Mouse (Mus musculus): ENCODE measurements at regions not wholly inside any gene's neighbourhood (a gene's known extent, or its start where the extent isn't known, plus 50 kb on each side); places are given as distances from the start of the nearest gene placed in this dataset.
"Not testable (repeated sequence)": the region's sequence is repeated elsewhere in the genome, so short reads cannot be mapped to it uniquely, and the experiment has no call there.

DNA sequence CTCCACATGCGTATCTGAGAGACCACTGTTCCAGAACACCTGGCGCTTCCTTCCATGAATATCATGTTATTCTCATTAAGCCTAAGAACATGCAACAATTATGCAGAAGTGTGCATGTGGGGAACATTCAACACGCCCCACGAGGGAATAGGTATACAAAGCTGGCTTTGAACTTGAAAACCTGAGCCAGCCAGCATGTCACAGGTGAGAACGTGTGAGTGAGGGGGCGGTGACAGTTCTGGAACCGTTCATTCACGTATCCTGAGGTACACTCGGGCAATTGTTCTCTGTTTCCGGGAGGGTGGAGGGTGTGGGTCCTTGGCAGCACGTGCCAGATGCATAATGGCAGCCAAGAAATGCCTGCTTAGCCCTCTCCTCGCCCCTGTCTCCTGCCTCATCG is 88.4 kb upstream of the Gmds start:
- TF ChIP-seq POLR2A (IDR thresholded peaks at IDR 0.05; ENCODE audit: insufficient read depth, low read depth, low read length) (no peak), EP300 (IDR thresholded peaks at IDR 0.05; ENCODE audit: insufficient read depth, low read depth, low read length) (no peak), CTCF (IDR thresholded peaks at IDR 0.05) (no peak)
- Histone ChIP-seq H3K36me3 (ENCODE audit: control insufficient read depth, insufficient read depth, low read length) (no peaks in the 10 kb centered on the region), H3K79me2 (replicated peaks; ENCODE audit: control insufficient read depth, insufficient read depth, low read length) (no peaks in the 10 kb centered on the region), H3K27me3 (ENCODE audit: control insufficient read depth, insufficient read depth, low read length) (no peaks in the 10 kb centered on the region), H3K4me1 (ENCODE audit: control insufficient read depth, insufficient read depth, low read length) (no peaks in the 10 kb centered on the region), H3K27ac (no peak overlapping the region), H3K9ac (ENCODE audit: low read depth, low read length) (no peak overlapping the region), H3K4me3 (no peak overlapping the region)
- WGBS: 65% methylated on average over 13 of the region's 13 CpGs
- DNase-seq: no peak
- intact Hi-C loops (cut with DNase I): no loop called here

DNA sequence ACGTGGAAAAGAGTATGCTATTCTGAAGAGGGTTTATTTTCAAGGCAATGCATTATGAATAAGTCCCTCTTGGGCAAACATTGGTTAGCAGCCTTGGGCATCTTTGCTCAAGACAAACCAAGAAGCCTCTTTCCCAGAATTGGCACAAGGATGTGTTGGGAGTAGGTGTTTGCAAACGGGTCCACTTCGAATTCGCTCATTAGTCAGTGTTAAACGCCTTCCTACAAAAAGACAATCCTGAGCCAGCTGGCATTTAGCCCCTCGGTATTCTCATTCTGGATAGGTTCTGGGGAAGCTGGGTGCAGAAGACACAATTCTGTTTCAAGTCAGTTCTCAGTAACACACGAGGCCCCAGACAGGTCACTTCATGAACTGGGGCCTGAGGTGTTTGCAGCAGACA is 87.7 kb upstream of the Gmds start:
- 68% methylated on average over 7 of the region's 7 CpGs for WGBS
- intact Hi-C loops (cut with DNase I): no loop called here
- TF ChIP-seq POLR2A (IDR thresholded peaks at IDR 0.05; ENCODE audit: insufficient read depth, low read depth, low read length) (no peak), EP300 (IDR thresholded peaks at IDR 0.05; ENCODE audit: insufficient read depth, low read depth, low read length) (no peak), CTCF (IDR thresholded peaks at IDR 0.05) (no peak)

DNA sequence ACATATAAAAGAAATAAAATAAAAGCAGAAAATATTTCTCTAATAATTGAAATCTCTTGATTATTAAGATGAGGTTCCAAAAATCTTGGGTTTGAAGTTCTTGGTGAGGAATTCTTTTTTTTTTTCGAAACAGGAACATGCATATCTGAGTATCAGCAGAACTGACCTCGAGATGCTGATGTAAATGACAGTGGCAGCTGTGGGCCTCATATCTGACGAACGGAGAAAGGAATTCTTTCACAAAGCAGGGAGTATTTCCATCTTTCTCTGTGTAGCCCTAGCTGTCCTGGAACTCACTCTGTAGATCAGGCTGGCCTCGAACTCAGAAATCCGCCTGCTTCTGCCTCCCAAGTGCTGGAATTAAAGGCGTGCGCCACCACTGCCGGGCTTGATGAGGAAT is 86.0 kb upstream of the Gmds start:
- 83% methylated on average over 9 of the region's 9 CpGs for WGBS
- H3K36me3 ChIP-seq (ENCODE audit: control insufficient read depth, insufficient read depth, low read length); H3K27ac ChIP-seq; DNase-seq; H3K27me3 ChIP-seq (ENCODE audit: control insufficient read depth, insufficient read depth, low read length); H3K9ac ChIP-seq (ENCODE audit: low read depth, low read length); H3K4me1 ChIP-seq (ENCODE audit: control insufficient read depth, insufficient read depth, low read length); H3K4me3 ChIP-seq; intact Hi-C loops (cut with DNase I); H3K79me2 ChIP-seq (replicated peaks; ENCODE audit: control insufficient read depth, insufficient read depth, low read length): not testable (repeated sequence)

More for the DNA sequence above, 87.7 kb upstream of the Gmds start:
- Histone ChIP-seq H3K4me1 (ENCODE audit: control insufficient read depth, insufficient read depth, low read length) (no peaks in the 10 kb centered on the region), H3K36me3 (ENCODE audit: control insufficient read depth, insufficient read depth, low read length) (no peaks in the 10 kb centered on the region), H3K27me3 (ENCODE audit: control insufficient read depth, insufficient read depth, low read length) (no peaks in the 10 kb centered on the region), H3K4me3 (no peak overlapping the region), H3K9ac (ENCODE audit: low read depth, low read length) (no peak overlapping the region), H3K27ac (no peak overlapping the region), H3K79me2 (replicated peaks; ENCODE audit: control insufficient read depth, insufficient read depth, low read length) (no peaks in the 10 kb centered on the region)
- no peak for DNase-seq

DNA sequence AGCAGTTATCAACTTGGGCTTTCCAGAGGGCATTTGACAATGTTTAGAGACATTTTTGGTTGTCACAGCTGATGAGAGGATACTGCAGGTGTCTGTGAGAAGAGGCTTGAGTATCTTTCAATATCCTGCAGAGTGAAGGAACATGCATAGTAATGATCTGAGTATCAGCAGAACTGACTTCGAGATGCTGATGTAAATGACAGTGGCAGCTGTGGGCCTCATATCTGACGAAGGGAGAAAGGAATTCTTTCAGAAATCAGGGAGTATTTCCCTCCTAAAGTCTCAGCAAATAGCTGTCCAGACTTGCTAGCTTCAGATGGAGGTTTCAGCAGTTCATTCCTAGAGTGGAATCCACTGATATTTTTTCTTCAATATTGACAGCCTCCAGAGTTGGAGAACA is 83.9 kb upstream of the Gmds start:
- intact Hi-C loops (cut with DNase I): no loop called here
- 47% methylated on average over 2 of the region's 2 CpGs for WGBS

DNA sequence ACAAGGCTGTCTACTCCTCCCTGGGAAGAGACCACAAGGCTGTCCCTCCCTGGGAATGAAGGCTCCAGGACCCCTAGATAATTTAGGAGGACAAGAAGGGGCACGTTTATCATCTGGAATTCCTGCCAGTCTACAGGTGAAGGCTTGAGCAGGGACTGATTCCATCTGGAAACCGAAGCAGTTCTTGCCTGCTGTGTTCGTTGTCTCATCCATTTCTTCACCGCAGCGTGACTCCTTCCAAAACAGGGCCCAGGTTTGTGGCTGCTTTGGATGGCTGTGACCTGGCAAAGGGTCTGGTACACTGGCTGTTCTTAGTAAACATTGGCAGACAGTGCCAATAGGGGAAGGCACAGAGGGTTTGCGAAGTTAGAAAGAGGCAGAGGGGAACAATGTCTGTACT is 80.8 kb upstream of the Gmds start:
- WGBS: 83% methylated on average over 6 of the region's 6 CpGs
- no peak for DNase-seq
- no peak for TF ChIP-seq EP300 (IDR thresholded peaks at IDR 0.05; ENCODE audit: insufficient read depth, low read depth, low read length)
- TF ChIP-seq CTCF (IDR thresholded peaks at IDR 0.05): no peak
- no peak for TF ChIP-seq POLR2A (IDR thresholded peaks at IDR 0.05; ENCODE audit: insufficient read depth, low read depth, low read length)
- Histone ChIP-seq H3K9ac (ENCODE audit: low read depth, low read length) (no peak overlapping the region), H3K4me3 (no peak overlapping the region), H3K27ac (no peak overlapping the region), H3K79me2 (replicated peaks; ENCODE audit: control insufficient read depth, insufficient read depth, low read length) (no peaks in the 10 kb centered on the region), H3K4me1 (ENCODE audit: control insufficient read depth, insufficient read depth, low read length) (no peaks in the 10 kb centered on the region), H3K36me3 (ENCODE audit: control insufficient read depth, insufficient read depth, low read length) (no peaks in the 10 kb centered on the region), H3K27me3 (ENCODE audit: control insufficient read depth, insufficient read depth, low read length) (no peaks in the 10 kb centered on the region)
- intact Hi-C loops (cut with DNase I): no loop called here

More for the DNA sequence above, 83.9 kb upstream of the Gmds start:
- no peak overlapping the region for H3K27ac ChIP-seq
- no peaks in the 10 kb centered on the region for H3K4me1 ChIP-seq (ENCODE audit: control insufficient read depth, insufficient read depth, low read length)
- H3K36me3 ChIP-seq (ENCODE audit: control insufficient read depth, insufficient read depth, low read length): no peaks in the 10 kb centered on the region
- no peaks in the 10 kb centered on the region for H3K79me2 ChIP-seq (replicated peaks; ENCODE audit: control insufficient read depth, insufficient read depth, low read length)
- H3K4me3 ChIP-seq: no peak overlapping the region
- DNase-seq: no peak
- TF ChIP-seq CTCF (IDR thresholded peaks at IDR 0.05) (no peak), EP300 (IDR thresholded peaks at IDR 0.05; ENCODE audit: insufficient read depth, low read depth, low read length) (no peak)
- H3K27me3 ChIP-seq (ENCODE audit: control insufficient read depth, insufficient read depth, low read length): no peaks in the 10 kb centered on the region
- H3K9ac ChIP-seq (ENCODE audit: low read depth, low read length): no peak overlapping the region

DNA sequence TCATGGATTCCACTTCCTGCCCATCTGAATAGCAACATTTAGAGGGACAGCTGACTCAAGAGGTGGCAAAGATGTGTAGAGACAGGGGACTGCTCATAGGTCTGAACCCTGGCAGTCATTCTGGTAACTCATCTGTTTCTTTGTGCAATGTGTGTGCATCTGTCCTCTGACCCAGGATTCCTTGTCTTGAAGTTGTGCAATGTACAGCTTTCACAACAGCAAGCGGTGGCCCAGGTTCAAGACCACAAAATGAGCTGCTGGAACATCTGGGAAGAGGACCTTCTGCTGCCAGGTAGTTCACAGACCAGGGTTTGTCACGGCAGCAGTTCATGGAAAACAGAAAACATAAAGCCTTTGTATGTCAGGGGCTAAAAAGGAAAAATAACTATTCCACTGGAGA is 80.1 kb upstream of the Gmds start:
- no peak for DNase-seq
- Histone ChIP-seq H3K4me3 (no peak overlapping the region), H3K79me2 (replicated peaks; ENCODE audit: control insufficient read depth, insufficient read depth, low read length) (no peaks in the 10 kb centered on the region), H3K27ac (no peak overlapping the region), H3K36me3 (ENCODE audit: control insufficient read depth, insufficient read depth, low read length) (no peaks in the 10 kb centered on the region), H3K27me3 (ENCODE audit: control insufficient read depth, insufficient read depth, low read length) (no peaks in the 10 kb centered on the region), H3K4me1 (ENCODE audit: control insufficient read depth, insufficient read depth, low read length) (no peaks in the 10 kb centered on the region), H3K9ac (ENCODE audit: low read depth, low read length) (no peak overlapping the region)
- intact Hi-C loops (cut with DNase I): no loop called here
- TF ChIP-seq EP300 (IDR thresholded peaks at IDR 0.05; ENCODE audit: insufficient read depth, low read depth, low read length) (no peak), CTCF (IDR thresholded peaks at IDR 0.05) (no peak), POLR2A (IDR thresholded peaks at IDR 0.05; ENCODE audit: insufficient read depth, low read depth, low read length) (no peak)
- 79% methylated on average over 2 of the region's 2 CpGs for WGBS

DNA sequence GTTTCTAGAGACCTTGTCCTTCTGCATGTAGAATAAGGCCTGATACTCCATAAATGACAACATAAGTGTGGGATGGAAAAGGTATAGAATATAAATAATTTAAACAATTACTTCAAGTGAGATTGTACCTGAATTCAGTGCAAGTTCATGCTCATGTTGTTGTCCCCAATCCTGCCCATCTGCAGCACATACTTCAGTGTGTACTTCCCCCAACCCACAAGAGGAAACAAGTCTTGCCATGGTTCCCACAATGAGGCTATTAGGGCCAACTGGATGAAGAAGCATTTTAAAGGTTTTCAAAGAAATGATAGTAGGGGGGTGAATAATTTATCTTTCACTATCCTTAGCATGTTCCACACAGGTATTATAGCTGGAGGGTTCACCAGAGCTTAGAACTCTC is 79.4 kb upstream of the Gmds start:
- Histone ChIP-seq H3K27me3 (ENCODE audit: control insufficient read depth, insufficient read depth, low read length) (no peaks in the 10 kb centered on the region), H3K9ac (ENCODE audit: low read depth, low read length) (no peak overlapping the region), H3K4me3 (no peak overlapping the region), H3K4me1 (ENCODE audit: control insufficient read depth, insufficient read depth, low read length) (no peaks in the 10 kb centered on the region), H3K27ac (no peak overlapping the region), H3K79me2 (replicated peaks; ENCODE audit: control insufficient read depth, insufficient read depth, low read length) (no peaks in the 10 kb centered on the region), H3K36me3 (ENCODE audit: control insufficient read depth, insufficient read depth, low read length) (no peaks in the 10 kb centered on the region)
- DNase-seq: no peak
- intact Hi-C loops (cut with DNase I): no loop called here
- no peak for TF ChIP-seq EP300 (IDR thresholded peaks at IDR 0.05; ENCODE audit: insufficient read depth, low read depth, low read length)
- no peak for TF ChIP-seq CTCF (IDR thresholded peaks at IDR 0.05)
- no peak for TF ChIP-seq POLR2A (IDR thresholded peaks at IDR 0.05; ENCODE audit: insufficient read depth, low read depth, low read length)
